15 mouse cellular contexts compared by ENCODE assay signal in genomic region chr1:160306336-160306735, GRCm38 (mm10).
DNase-seq lines count a peak whose midpoint lies in the region; ATAC-seq and TF ChIP-seq lines count a peak whose summit lies in the region.
"Had no signal": no experiment of that assay in that cellular context is flagged by ENCODE, and none has a peak within 500 bp of the region (broad histone marks: within the 10 kb centered on the region; RNA-seq: fewer than 3 reads in every experiment).

No protein-coding gene starts in this region.

- H3K36me3 ChIP-seq in heart, embryonic 16.5 days (ENCODE audit: control insufficient read depth, insufficient read depth), result no peaks in the 10 kb centered on the region
- no peaks in the 10 kb centered on the region for H3K36me3 ChIP-seq in kidney, embryonic 15.5 days
- H3K36me3 ChIP-seq: limb, embryonic 12.5 days; midbrain, embryonic 13.5 days; neural tube, embryonic 15.5 days had no signal

- no peak overlapping the region for H3K9ac ChIP-seq in heart, embryonic 16.5 days (ENCODE audit: low read length)
- no peak overlapping the region for H3K9ac ChIP-seq in kidney, embryonic 15.5 days
- H3K9ac ChIP-seq: limb, embryonic 12.5 days; midbrain, embryonic 13.5 days; neural tube, embryonic 15.5 days had no signal

- peak overlapping the region; percentile 24; the same call in 1 of the 2 replicates for H3K4me3 ChIP-seq in heart, embryonic 16.5 days (ENCODE audit: low read length)
- H3K4me3 ChIP-seq in bone marrow, adult 2 months (replicated peaks; ENCODE audit: control insufficient read depth, low read depth, low read length), result peak overlapping the region; percentile 48
- no peak overlapping the region for H3K4me3 ChIP-seq in kidney, embryonic 15.5 days (replicated peaks)
- H3K4me3 ChIP-seq: limb, embryonic 12.5 days; midbrain, embryonic 13.5 days; neural tube, embryonic 15.5 days had no signal

- no peak for TF ChIP-seq CTCF in bone marrow, adult 2 months (IDR thresholded peaks at IDR 0.05; ENCODE audit: control insufficient read depth, insufficient read depth, low read length)

- 50% methylated on average over 6 of the region's 6 CpGs for WGBS in heart, embryonic 16.5 days
- 3% methylated on average over 6 of the region's 6 CpGs for WGBS in bone marrow, adult 2 months
- WGBS in kidney, embryonic 15.5 days, result 49% methylated on average over 6 of the region's 6 CpGs

- ATAC-seq in heart, embryonic 16.5 days (replicated peaks; ENCODE audit: extremely low read depth, insufficient read depth, low FRiP score), result no peak
- ATAC-seq in kidney, embryonic 15.5 days (replicated peaks; ENCODE audit: low FRiP score), result no peak
- ATAC-seq: forebrain, embryonic 14.5 days; midbrain, embryonic 13.5 days had no signal

- H3K9me3 ChIP-seq in heart, embryonic 16.5 days (replicated peaks; ENCODE audit: control insufficient read depth, low read length), result no peaks in the 10 kb centered on the region
- no peaks in the 10 kb centered on the region for H3K9me3 ChIP-seq in kidney, embryonic 15.5 days (replicated peaks)
- H3K9me3 ChIP-seq: limb, embryonic 12.5 days; midbrain, embryonic 13.5 days; neural tube, embryonic 15.5 days had no signal

- no peaks in the 10 kb centered on the region for H3K27me3 ChIP-seq in heart, embryonic 16.5 days (ENCODE audit: control insufficient read depth, insufficient read depth, low read length)
- H3K27me3 ChIP-seq in kidney, embryonic 15.5 days, result no peaks in the 10 kb centered on the region
- H3K27me3 ChIP-seq: limb, embryonic 12.5 days; midbrain, embryonic 13.5 days; neural tube, embryonic 15.5 days had no signal

- no peak overlapping the region for H3K4me2 ChIP-seq in heart, embryonic 16.5 days (ENCODE audit: low read depth, low read length)
- no peak overlapping the region for H3K4me2 ChIP-seq in kidney, embryonic 15.5 days
- H3K4me2 ChIP-seq: limb, embryonic 12.5 days; midbrain, embryonic 13.5 days; neural tube, embryonic 15.5 days had no signal

- H3K27ac ChIP-seq in heart, embryonic 16.5 days (ENCODE audit: low read length), result no peak overlapping the region
- no peak overlapping the region for H3K27ac ChIP-seq in bone marrow, adult 2 months (ENCODE audit: control insufficient read depth, insufficient read depth, low read depth, low read length, poor library complexity)
- no peak overlapping the region for H3K27ac ChIP-seq in kidney, embryonic 15.5 days
- H3K27ac ChIP-seq: limb, embryonic 12.5 days; midbrain, embryonic 13.5 days; neural tube, embryonic 15.5 days had no signal

- DNase-seq in heart, postnatal 4 days, result no peak
- DNase-seq in lung, postnatal 14 days, result peak; percentile 21
- peak; percentile 57 for DNase-seq in thymus, postnatal 0 days (ENCODE audit: low spot score)
- DNase-seq in gastrocnemius, adult 8-10 months (ENCODE audit: low spot score in 2 of 2), result no peak
- no peak for DNase-seq in urinary bladder, adult 18-20 months (ENCODE audit: low spot score in 2 of 2)
- DNase-seq: cerebellum, adult 8-10 months; heart, adult 11 months; right cerebral cortex, postnatal 14 days had no signal

- no peak for TF ChIP-seq POLR2A in bone marrow, adult 2 months (IDR thresholded peaks at IDR 0.05; ENCODE audit: borderline replicate concordance, control insufficient read depth, low read depth, low read length)

- peaks cover 20% of the 10 kb centered on the region for H3K4me1 ChIP-seq in heart, embryonic 16.5 days (ENCODE audit: control insufficient read depth, insufficient read depth, low read length)
- H3K4me1 ChIP-seq in bone marrow, adult 2 months (ENCODE audit: control insufficient read depth, insufficient read depth, low read length), result peaks cover 8% of the 10 kb centered on the region
- 0 out of 2 replicates have a peak, but pooled peaks cover 2% of the 10 kb centered on the region for H3K4me1 ChIP-seq in kidney, embryonic 15.5 days
- H3K4me1 ChIP-seq: neural tube, embryonic 15.5 days had no signal

Comparison
In these comparisons a context has a peak if more than half of its experiments do, and no peak if none do; other contexts are left out.
1. DNase-seq: peak in lung, postnatal 14 days (single experiment) and thymus, postnatal 0 days (single experiment); none in heart, postnatal 4 days (single experiment), gastrocnemius, adult 8-10 months (0 of 2) and urinary bladder, adult 18-20 months (0 of 2).